Mouse (Mus musculus) spleen, postnatal 0 days (tissue): Measurements from ENCODE around the gene Rtl4. TPM values are rescaled to one million over a fixed set of nuclear protein-coding genes. Genes with fewer than 3 reads are reported as not detected.

Source experiments
- microRNA counts: library from miRNA; unstranded; fragments of <30 nt; microRNA quantifications from one replicate; lab custom pipeline; 2015
- polyA plus RNA-seq: library from polyadenylated mRNA; unstranded; fragments of >200 nt; fragmentation: Nextera tagmentation; extraction: Ambion mirVana; gene quantifications from 2 replicates; pipeline ENCODE4 v1.2.1, GENCODE M21; 2015

The Rtl4 gene
- polyA plus RNA-seq: not detected in 2 replicates

GRCm38 (mm10) chrX:144688207-144689118 lies at the start of gene Rtl4:
Gene Rtl4 (plus strand): TSS chrX:144688907.

GRCm38 (mm10) chrX:144688142-144688206 lies 733 bp upstream of the Rtl4 start, which contains the start of gene Trpc5:
Gene Trpc5 (minus strand): TSS chrX:144688180.

MicroRNAs within 50 kb of the gene (microRNA counts, 519-probe panel; counts per million panel counts)
- 88.3 counts per million for microRNA mmu-miR-3472 (lab: Ali Mortazavi, UCI)

Other genes starting within 250 kb of the Rtl4 start
- 0.04 TPM in 1 of 2 replicates, not detected in the other for gene Trpc5os, start 232.3 kb upstream of the Rtl4 start, polyA plus RNA-seq
- not detected in 2 replicates for gene Trpc5, start 727 bp upstream of the Rtl4 start, polyA plus RNA-seq